Mouse (Mus musculus): ENCODE measurements around the gene Slc25a44.

GRCm38 (mm10) chr3:88415668-88416067, 9.3 kb downstream of the Slc25a44 start:
- TF ChIP-seq POLR2A (IDR thresholded peaks at IDR 0.05; ENCODE audit: borderline replicate concordance, extremely low read depth, insufficient read depth, insufficient read length, poor library complexity, severe bottlenecking) (no peak), CTCF (IDR thresholded peaks at IDR 0.05; ENCODE audit: borderline replicate concordance, extremely low read depth, insufficient read depth, insufficient read length) (no peak)

Measured in brain, embryonic 14.5 days (tissue).